In genomic region chr2:166398156-166398555, GRCm38 (mm10) we compare ENCODE assay signal across 16 mouse cellular contexts.
DNase-seq lines count a peak whose midpoint lies in the region; ATAC-seq and TF ChIP-seq lines count a peak whose summit lies in the region.
"Had no signal": no experiment of that assay in that cellular context is flagged by ENCODE, and none has a peak within 500 bp of the region (broad histone marks: within the 10 kb centered on the region; RNA-seq: fewer than 3 reads in every experiment).

No protein-coding gene starts in this region.

- intact Hi-C loops in heart, postnatal 14 days (cut with DNase I) = no loop called here

- peaks cover 77% of the 10 kb centered on the region for H3K4me1 ChIP-seq in heart, embryonic 10.5 days
- peaks cover 15% of the 10 kb centered on the region for H3K4me1 ChIP-seq in intestine, embryonic 15.5 days (replicated peaks)
- no peaks in the 10 kb centered on the region for H3K4me1 ChIP-seq in intestine, postnatal 0 days (replicated peaks; ENCODE audit: control insufficient read depth, insufficient read depth, low read length)
- H3K4me1 ChIP-seq in embryonic facial prominence, embryonic 13.5 days = peaks cover 41% of the 10 kb centered on the region
- H3K4me1 ChIP-seq: megakaryocyte, embryonic 14.5 days had no signal

- TF ChIP-seq CTCF in intestine, postnatal 0 days (IDR thresholded peaks at IDR 0.05; ENCODE audit: low read depth) = no peak

- no peak overlapping the region for H3K4me3 ChIP-seq in heart, embryonic 10.5 days
- no peak overlapping the region for H3K4me3 ChIP-seq in intestine, embryonic 15.5 days (replicated peaks)
- no peak overlapping the region for H3K4me3 ChIP-seq in intestine, postnatal 0 days (ENCODE audit: low read depth, low read length)
- no peak overlapping the region for H3K4me3 ChIP-seq in embryonic facial prominence, embryonic 13.5 days
- H3K4me3 ChIP-seq: lung, embryonic 15.5 days; megakaryocyte, embryonic 14.5 days had no signal

- H3K36me3 ChIP-seq in heart, embryonic 10.5 days = no peaks in the 10 kb centered on the region
- H3K36me3 ChIP-seq in intestine, embryonic 15.5 days = no peaks in the 10 kb centered on the region
- H3K36me3 ChIP-seq in intestine, postnatal 0 days (ENCODE audit: control insufficient read depth, insufficient read depth) = no peaks in the 10 kb centered on the region
- no peaks in the 10 kb centered on the region for H3K36me3 ChIP-seq in embryonic facial prominence, embryonic 13.5 days
- H3K36me3 ChIP-seq: lung, embryonic 15.5 days had no signal

- peak overlapping the region; percentile 93 for H3K27ac ChIP-seq in heart, embryonic 10.5 days
- peak overlapping the region; percentile 56; the same call in 1 of the 2 replicates for H3K27ac ChIP-seq in intestine, embryonic 15.5 days
- no peak overlapping the region for H3K27ac ChIP-seq in intestine, postnatal 0 days (ENCODE audit: low read depth, low read length)
- peak overlapping the region; percentile 68; the same call in 1 of the 2 replicates for H3K27ac ChIP-seq in embryonic facial prominence, embryonic 13.5 days
- H3K27ac ChIP-seq: lung, embryonic 15.5 days had no signal

- 0 out of 2 replicates have a peak, but pooled peaks cover 1% of the 10 kb centered on the region for H3K27me3 ChIP-seq in heart, embryonic 10.5 days (ENCODE audit: insufficient read depth, poor library complexity, severe bottlenecking)
- no peaks in the 10 kb centered on the region for H3K27me3 ChIP-seq in intestine, embryonic 15.5 days (replicated peaks)
- H3K27me3 ChIP-seq in intestine, postnatal 0 days (replicated peaks; ENCODE audit: control insufficient read depth, insufficient read depth, low read length) = no peaks in the 10 kb centered on the region
- H3K27me3 ChIP-seq in embryonic facial prominence, embryonic 13.5 days = no peaks in the 10 kb centered on the region
- H3K27me3 ChIP-seq: lung, embryonic 15.5 days; Patski had no signal

- WGBS in heart, embryonic 10.5 days = 84% methylated on average over 10 of the region's 10 CpGs
- 88% methylated on average over 10 of the region's 10 CpGs for WGBS in intestine, embryonic 15.5 days
- WGBS in intestine, postnatal 0 days = 84% methylated on average over 10 of the region's 10 CpGs
- WGBS in embryonic facial prominence, embryonic 13.5 days = 67% methylated on average over 10 of the region's 10 CpGs

- no peak overlapping the region for H3K4me2 ChIP-seq in intestine, embryonic 15.5 days (replicated peaks)
- H3K4me2 ChIP-seq in intestine, postnatal 0 days (replicated peaks; ENCODE audit: low read depth) = no peak overlapping the region
- H3K4me2 ChIP-seq in embryonic facial prominence, embryonic 13.5 days = no peak overlapping the region
- H3K4me2 ChIP-seq: lung, embryonic 15.5 days had no signal

- DNase-seq in heart, embryonic 10.5 days (ENCODE audit: low spot score) = no peak
- DNase-seq in heart, postnatal 14 days = no peak
- peak; percentile 76 for DNase-seq in retina, adult 2 months (ENCODE audit: low read depth, low spot score)
- DNase-seq in adrenal gland, postnatal 36 days = no peak
- DNase-seq in thymus, adult 18-20 months = no peak
- DNase-seq: cerebellum, adult 2 months; gastrocnemius, postnatal 36 days; kidney, postnatal 4 days; right cerebral cortex, postnatal 25 days; thymus, postnatal 36 days had no signal

- no peak for ATAC-seq in intestine, embryonic 15.5 days
- ATAC-seq in intestine, postnatal 0 days = no peak
- no peak for ATAC-seq in embryonic facial prominence, embryonic 13.5 days (ENCODE audit: insufficient number of reproducible peaks, insufficient read depth, low FRiP score, low TSS enrichment, low read depth)

- H3K9ac ChIP-seq in intestine, embryonic 15.5 days = no peak overlapping the region
- no peak overlapping the region for H3K9ac ChIP-seq in intestine, postnatal 0 days (ENCODE audit: low read depth, low read length)
- peak overlapping the region; percentile 33; the same call in 1 of the 2 replicates for H3K9ac ChIP-seq in embryonic facial prominence, embryonic 13.5 days
- H3K9ac ChIP-seq: lung, embryonic 15.5 days had no signal

- H3K9me3 ChIP-seq in heart, embryonic 10.5 days = no peaks in the 10 kb centered on the region
- H3K9me3 ChIP-seq in intestine, embryonic 15.5 days = no peaks in the 10 kb centered on the region
- no peaks in the 10 kb centered on the region for H3K9me3 ChIP-seq in intestine, postnatal 0 days (ENCODE audit: control insufficient read depth)
- H3K9me3 ChIP-seq in embryonic facial prominence, embryonic 13.5 days = no peaks in the 10 kb centered on the region
- H3K9me3 ChIP-seq: lung, embryonic 15.5 days had no signal
